Mouse (Mus musculus) forebrain, embryonic 14.5 days (tissue): ENCODE measurements around the gene Acadl. TPM values are rescaled to one million over a fixed set of nuclear protein-coding genes. Genes with fewer than 3 reads are reported as not detected.

ENCODE experiments used
- ATAC-seq: fragments of 200-750 bp; cut with Nextera tagmentation; 2 replicates; pipeline ENCODE4 v1.8.0; 2017; ENCODE audit warnings: mild to moderate bottlenecking, moderate library complexity
- DNase-seq: peaks from one replicate; pipeline ENCODE4 v3.0.0-alpha.2; 2015; ENCODE audit warnings: low spot score
- H3K27ac ChIP-seq: fragments of 300-500 bp; sonication (generic); 2 replicates; pipeline ENCODE4 v1.5.1; 2014; ENCODE audit warnings: low read depth, mild to moderate bottlenecking, control low read depth, low read length, moderate library complexity
- H3K27me3 ChIP-seq: fragments of 300-500 bp; sonication (generic); replicated peaks from 2 replicates; pipeline ENCODE4 v1.6.1; 2014; ENCODE audit warnings: low read length, control low read depth, mixed read lengths; ENCODE audit not compliant: control insufficient read depth, insufficient read depth
- H3K36me3 ChIP-seq: fragments of 300-500 bp; sonication (generic); 2 replicates; pipeline ENCODE4 v1.6.1; 2014; ENCODE audit warnings: low read length, control low read depth; ENCODE audit not compliant: control insufficient read depth, insufficient read depth
- H3K4me1 ChIP-seq: fragments of 300-500 bp; sonication (generic); 2 replicates; pipeline ENCODE4 v1.6.1; 2014; ENCODE audit warnings: antibody characterized with exemption, low read length, control low read depth; ENCODE audit not compliant: control insufficient read depth, insufficient read depth
- H3K4me2 ChIP-seq: fragments of 300-500 bp; sonication (generic); 2 replicates; pipeline ENCODE4 v1.6.1; 2014; ENCODE audit warnings: mild to moderate bottlenecking, control low read depth, low read length
- H3K4me3 ChIP-seq: fragments of 300-500 bp; sonication (generic); 2 replicates; pipeline ENCODE4 v1.5.1; 2014; ENCODE audit warnings: low read depth, low read length, control low read depth
- H3K9ac ChIP-seq: fragments of 300-500 bp; sonication (generic); 2 replicates; pipeline ENCODE4 v1.6.1; 2014; ENCODE audit warnings: mild to moderate bottlenecking, low read length, control low read depth, moderate library complexity
- H3K9me3 ChIP-seq: fragments of 300-500 bp; sonication (generic); replicated peaks from 2 replicates; pipeline ENCODE4 v1.6.1; 2016; ENCODE audit warnings: low read length, control low read depth, mixed read lengths; ENCODE audit not compliant: control insufficient read depth
- WGBS: fragments of 180-500 bp; shearing (Covaris S2); extraction: QIAGEN DNeasy Blood & Tissue Kit; methylation state at CpG from one replicate; pipeline ENCODE4 v1.1.7; 2014; 5-methylcytosine and 5-hydroxymethylcytosine counted together
- polyA plus RNA-seq: library from polyadenylated mRNA; unstranded; fragments of >200 nt; fragmentation: Nextera tagmentation; extraction: Ambion mirVana; gene quantifications from 2 replicates; pipeline ENCODE4 v1.2.1, GENCODE M21; 2014

Acadl gene
- polyA plus RNA-seq, 1 experiment from 2014 or later: 34.7 TPM

DNA sequence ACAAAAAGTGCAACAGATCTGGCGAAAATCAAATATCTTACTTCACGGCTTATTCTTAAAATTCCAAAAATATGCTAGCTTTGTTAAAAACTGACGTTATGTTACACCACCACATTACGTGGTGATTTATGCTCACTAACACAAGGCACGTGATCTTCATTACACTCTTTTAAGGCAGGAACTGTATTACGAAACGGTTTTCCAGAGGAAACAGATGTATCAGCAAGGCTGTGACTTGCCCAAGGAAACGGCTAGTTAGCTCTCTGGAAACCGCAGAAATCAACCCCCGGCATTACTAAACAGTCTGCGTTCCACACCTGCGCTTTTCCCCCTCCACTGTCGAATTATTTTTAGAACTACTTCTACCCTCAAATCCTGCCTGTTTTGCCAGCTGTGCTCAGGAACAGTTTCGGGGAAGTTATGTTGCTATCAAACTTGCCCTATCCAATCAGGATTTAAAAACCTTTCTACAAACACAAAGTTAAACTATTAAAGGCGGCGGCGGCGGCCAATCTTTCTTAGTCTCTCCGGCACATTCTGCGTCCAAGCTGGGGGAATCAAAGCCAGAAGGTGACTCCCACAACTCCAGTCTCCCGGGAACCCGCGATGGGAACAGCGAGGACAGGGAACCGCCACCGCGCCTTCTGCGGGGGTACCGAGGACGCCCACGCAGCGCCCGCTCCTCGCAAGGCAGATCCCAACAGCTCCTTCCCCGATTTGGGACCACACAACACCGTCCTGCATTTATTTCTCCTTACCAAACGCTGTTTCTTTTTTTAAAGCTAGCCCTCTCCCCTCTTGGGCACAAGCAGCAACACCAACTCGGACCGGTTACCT lies 46.9 kb downstream of the Acadl start:
- ATAC-seq: peak; percentile 29

DNA sequence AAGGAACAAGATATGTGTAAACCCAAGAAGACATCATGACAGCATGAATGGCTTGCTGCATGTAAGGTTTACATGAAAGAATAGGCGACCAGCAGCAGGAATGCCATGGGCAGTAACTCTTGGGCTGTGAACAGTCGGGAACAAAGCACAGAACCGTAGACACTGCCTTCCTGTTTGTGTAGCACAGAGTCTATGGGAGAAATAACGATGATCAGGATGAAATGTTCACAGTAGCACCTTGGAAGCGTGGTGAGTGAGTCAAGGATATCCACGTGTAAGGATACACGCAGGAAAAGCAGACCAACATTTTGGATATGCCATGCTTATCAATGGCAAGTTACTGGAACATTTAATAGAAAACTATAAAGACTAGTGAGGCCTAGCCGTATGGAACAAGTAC lies 48.3 kb downstream of the Acadl start:
- Histone ChIP-seq H3K27ac (no peak overlapping the region), H3K4me3 (no peak overlapping the region), H3K27me3 (no peaks in the 10 kb centered on the region), H3K9ac (no peak overlapping the region), H3K4me2 (peak overlapping the region; percentile 12; the same call in 1 of the 2 replicates), H3K9me3 (no peaks in the 10 kb centered on the region), H3K36me3 (no peaks in the 10 kb centered on the region), H3K4me1 (peaks cover 9% of the 10 kb centered on the region)
- WGBS: 61% methylated on average over 8 of the region's 8 CpGs
- ATAC-seq: no peak
- no peak for DNase-seq

More for the DNA sequence above, 46.9 kb downstream of the Acadl start:
- Histone ChIP-seq H3K36me3 (no peaks in the 10 kb centered on the region), H3K27me3 (no peaks in the 10 kb centered on the region), H3K4me2 (peak overlapping the region; percentile 79), H3K27ac (peak overlapping the region; percentile 98), H3K9me3 (no peaks in the 10 kb centered on the region), H3K9ac (peak overlapping the region; percentile 96), H3K4me1 (peaks cover 12% of the 10 kb centered on the region), H3K4me3 (peak overlapping the region; percentile 84)
- DNase-seq: peak; percentile 60
- 1% methylated on average over 39 of the region's 39 CpGs for WGBS

GRCm38 (mm10) chr1:66813191-66813590 lies 49.9 kb downstream of the Acadl start:
- ATAC-seq (no peak), DNase-seq (no peak)
- no peaks in the 10 kb centered on the region for H3K9me3 ChIP-seq
- WGBS: 97% methylated on average over 1 of the region's 1 CpGs
- H3K4me2 ChIP-seq: no peak overlapping the region
- H3K27ac ChIP-seq: no peak overlapping the region
- no peak overlapping the region for H3K9ac ChIP-seq
- H3K4me1 ChIP-seq: peaks cover 9% of the 10 kb centered on the region
- no peaks in the 10 kb centered on the region for H3K36me3 ChIP-seq
- no peak overlapping the region for H3K4me3 ChIP-seq
- H3K27me3 ChIP-seq: no peaks in the 10 kb centered on the region

GRCm38 (mm10) chr1:66806821-66807220 lies 56.3 kb downstream of the Acadl start:
- H3K4me1 ChIP-seq: no peaks in the 10 kb centered on the region
- no peaks in the 10 kb centered on the region for H3K9me3 ChIP-seq
- H3K4me2 ChIP-seq: no peak overlapping the region
- H3K4me3 ChIP-seq: no peak overlapping the region
- no peak overlapping the region for H3K27ac ChIP-seq
- 96% methylated on average over 1 of the region's 1 CpGs for WGBS
- no peaks in the 10 kb centered on the region for H3K27me3 ChIP-seq
- peaks cover 3% of the 10 kb centered on the region; the same call in 1 of the 2 replicates for H3K36me3 ChIP-seq
- no peak overlapping the region for H3K9ac ChIP-seq
- DNase-seq: no peak
- ATAC-seq: no peak

DNA sequence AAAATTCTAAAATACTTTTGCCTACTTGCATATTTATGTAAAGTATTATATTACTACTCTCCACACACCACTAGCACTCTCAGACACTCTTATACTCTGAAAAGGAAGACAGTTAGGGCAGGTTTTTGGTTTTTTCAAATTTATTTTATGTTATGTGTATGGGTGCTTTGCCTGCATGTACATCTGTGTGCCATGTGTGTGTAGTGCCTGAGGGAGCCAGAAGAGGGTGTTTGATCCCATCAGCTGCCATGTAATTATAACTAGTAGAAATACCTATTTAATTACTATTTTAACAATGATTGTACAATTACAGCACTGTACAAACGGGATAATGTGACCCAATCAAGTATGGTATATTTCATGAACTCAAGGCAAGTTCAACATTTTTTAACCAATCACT lies 57.7 kb downstream of the Acadl start:
- Histone ChIP-seq H3K9me3 (no peaks in the 10 kb centered on the region), H3K4me2 (no peak overlapping the region), H3K36me3 (peaks cover 13% of the 10 kb centered on the region), H3K27ac (no peak overlapping the region), H3K9ac (no peak overlapping the region), H3K27me3 (no peaks in the 10 kb centered on the region), H3K4me3 (no peak overlapping the region), H3K4me1 (no peaks in the 10 kb centered on the region)
- WGBS: 69% methylated on average over 1 of the region's 1 CpGs
- no peak for ATAC-seq
- DNase-seq: no peak

- no peaks in the 10 kb centered on the region for H3K9me3 ChIP-seq
- H3K27ac ChIP-seq: no peak overlapping the region
- H3K4me1 ChIP-seq: no peaks in the 10 kb centered on the region
- no peak overlapping the region for H3K4me2 ChIP-seq
- no peak for ATAC-seq
- H3K36me3 ChIP-seq: peaks cover 19% of the 10 kb centered on the region
- DNase-seq: no peak
- no peaks in the 10 kb centered on the region for H3K27me3 ChIP-seq
- no peak overlapping the region for H3K4me3 ChIP-seq
- 65% methylated on average over 5 of the region's 5 CpGs for WGBS
- H3K9ac ChIP-seq: no peak overlapping the region
Measured at GRCm38 (mm10) chr1:66804710-66805109, 58.4 kb downstream of the Acadl start.

DNA sequence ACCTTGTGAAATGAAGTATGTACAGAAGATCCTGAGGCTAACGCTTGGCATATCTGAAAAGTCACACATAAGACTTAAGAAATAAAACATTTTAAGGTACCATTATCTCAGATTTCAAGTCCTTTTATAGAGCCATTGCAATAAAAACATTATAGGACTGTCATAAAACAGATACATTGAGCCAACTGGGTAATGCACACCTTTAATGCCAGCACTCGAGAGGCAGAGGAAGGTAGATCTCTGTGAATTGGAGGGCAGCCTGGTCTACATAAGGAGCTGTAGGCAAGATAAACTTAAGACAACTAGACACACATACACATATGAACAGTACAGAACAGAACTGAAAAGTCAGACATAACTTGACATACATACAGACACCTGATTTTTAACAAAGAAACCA lies 65.1 kb downstream of the Acadl start:
- H3K4me1 ChIP-seq: no peaks in the 10 kb centered on the region
- WGBS: 95% methylated on average over 2 of the region's 2 CpGs

DNA sequence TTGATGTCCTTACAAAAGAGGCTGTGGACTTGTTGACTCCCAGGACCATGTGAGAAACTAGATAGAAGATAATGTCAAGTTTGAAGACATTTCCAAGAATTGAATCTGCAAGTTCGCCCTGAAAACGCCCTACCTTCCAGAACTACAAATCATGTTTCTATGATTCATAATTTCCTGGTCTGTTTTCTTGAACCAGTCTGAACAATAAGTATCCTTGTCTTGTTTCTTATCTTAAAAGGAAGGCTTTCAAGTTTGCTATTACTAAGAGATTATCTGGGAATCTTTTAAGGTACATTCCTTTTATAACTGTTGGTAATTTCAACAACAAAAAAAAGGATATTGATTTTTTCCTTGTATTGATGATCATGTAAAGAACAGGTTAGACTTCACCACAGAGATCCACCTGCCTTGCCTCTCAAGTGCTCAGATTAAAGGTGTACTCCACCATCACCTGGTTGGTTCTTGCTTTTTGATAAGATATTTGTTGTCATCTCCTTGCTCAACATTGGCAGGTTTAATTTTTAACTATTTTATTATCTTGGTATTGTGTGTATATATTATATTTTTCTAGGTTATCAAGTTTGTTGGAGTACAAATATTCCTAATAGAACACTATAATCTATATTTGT lies 70.1 kb downstream of the Acadl start:
- WGBS: 95% methylated on average over 2 of the region's 2 CpGs

More for the DNA sequence above, 65.1 kb downstream of the Acadl start:
- Histone ChIP-seq H3K36me3 (peaks cover 22% of the 10 kb centered on the region), H3K9ac (no peak overlapping the region), H3K4me3 (no peak overlapping the region), H3K4me2 (no peak overlapping the region), H3K27ac (no peak overlapping the region), H3K9me3 (no peaks in the 10 kb centered on the region), H3K27me3 (no peaks in the 10 kb centered on the region)
- DNase-seq (no peak), ATAC-seq (no peak)

GRCm38 (mm10) chr1:66782296-66782695 lies 80.8 kb downstream of the Acadl start:
- no peaks in the 10 kb centered on the region for H3K4me1 ChIP-seq
- no peak overlapping the region for H3K4me3 ChIP-seq
- no peaks in the 10 kb centered on the region for H3K9me3 ChIP-seq
- DNase-seq (no peak), ATAC-seq (no peak)
- no peaks in the 10 kb centered on the region for H3K27me3 ChIP-seq
- H3K36me3 ChIP-seq: no peaks in the 10 kb centered on the region
- H3K27ac ChIP-seq: no peak overlapping the region
- no peak overlapping the region for H3K4me2 ChIP-seq
- WGBS: 66% methylated on average over 2 of the region's 2 CpGs
- no peak overlapping the region for H3K9ac ChIP-seq

More for the DNA sequence above, 70.1 kb downstream of the Acadl start:
- H3K4me2 ChIP-seq: no peak overlapping the region
- no peak for ATAC-seq
- no peak for DNase-seq
- H3K4me1 ChIP-seq: no peaks in the 10 kb centered on the region
- no peaks in the 10 kb centered on the region for H3K36me3 ChIP-seq
- H3K27ac ChIP-seq: no peak overlapping the region
- H3K9me3 ChIP-seq: no peaks in the 10 kb centered on the region
- H3K4me3 ChIP-seq: no peak overlapping the region
- H3K9ac ChIP-seq: no peak overlapping the region
- no peaks in the 10 kb centered on the region for H3K27me3 ChIP-seq
